14 mouse cellular contexts compared by ENCODE assay signal in genomic region chr10:127323131-127323855, GRCm38 (mm10). TPM values are rescaled to one million over a fixed set of nuclear protein-coding genes. Genes with fewer than 3 reads are reported as not detected.
A peak's percentile ranks its signal among the peaks of the same experiment; 100 is the strongest.
DNase-seq lines count a peak whose midpoint lies in the region; ATAC-seq lines count a peak whose summit lies in the region.
"Had no signal": no experiment of that assay in that cellular context is flagged by ENCODE, and none has a peak within 500 bp of the region (broad histone marks: within the 10 kb centered on the region; RNA-seq: fewer than 3 reads in every experiment).

No protein-coding gene starts in this region.

- no peaks in the 10 kb centered on the region for H3K36me3 ChIP-seq in heart, embryonic 12.5 days
- H3K36me3 ChIP-seq: embryonic facial prominence, embryonic 12.5 days had no signal

- no peak overlapping the region for H3K4me2 ChIP-seq in heart, embryonic 12.5 days
- H3K4me2 ChIP-seq: embryonic facial prominence, embryonic 12.5 days had no signal

- H3K4me3 ChIP-seq in heart, embryonic 12.5 days = no peak overlapping the region
- H3K4me3 ChIP-seq: embryonic facial prominence, embryonic 12.5 days had no signal

- H3K27ac ChIP-seq in heart, embryonic 12.5 days (ENCODE audit: poor library complexity, severe bottlenecking) = no peak overlapping the region
- H3K27ac ChIP-seq: embryonic facial prominence, embryonic 12.5 days had no signal

- 62% methylated on average over 17 of the region's 17 CpGs for WGBS in heart, embryonic 12.5 days

- peaks cover 15% of the 10 kb centered on the region for H3K4me1 ChIP-seq in heart, embryonic 12.5 days (replicated peaks)

- no peak for ATAC-seq in heart, embryonic 12.5 days (ENCODE audit: insufficient number of reproducible peaks, low FRiP score)
- peak; percentile 66 for ATAC-seq in common myeloid progenitor, adult 5-6 weeks (replicated peaks; ENCODE audit: low read depth, poor library complexity, severe bottlenecking)
- ATAC-seq: midbrain, embryonic 16.5 days had no signal

- H3K27me3 ChIP-seq in heart, embryonic 12.5 days (replicated peaks) = peaks cover 74% of the 10 kb centered on the region

- H3K9ac ChIP-seq in heart, embryonic 12.5 days = no peak overlapping the region
- H3K9ac ChIP-seq: embryonic facial prominence, embryonic 12.5 days had no signal

- no peaks in the 10 kb centered on the region for H3K9me3 ChIP-seq in heart, embryonic 12.5 days (replicated peaks)
- H3K9me3 ChIP-seq: embryonic facial prominence, embryonic 12.5 days had no signal

- DNase-seq in heart, adult 11 months = peak; percentile 95
- peak; percentile 69 for DNase-seq in 416B (ENCODE audit: low read depth)
- peak; percentile 66 for DNase-seq in lung, postnatal 36 days
- no peak for DNase-seq in T-cell, adult 2 months (ENCODE audit: low spot score)
- DNase-seq in urinary bladder, adult 18-20 months (ENCODE audit: low spot score in 2 of 2) = no peak
- DNase-seq in urinary bladder, postnatal 4 days (ENCODE audit: low spot score in 2 of 2) = no peak
- DNase-seq: kidney, adult 18-20 months had no signal

RNA-seq across cellular contexts. Expression of gene Arhgap9, which starts 1.5 kb away (rescaled TPM):
- polyA plus RNA-seq in heart, embryonic 12.5 days (2016; fragmentation: Nextera tagmentation; extraction: Ambion mirVana) = 0.89 and 1.8 TPM in 2 replicates
- total RNA-seq in common myeloid progenitor, adult 5-6 weeks (2017) = 13.6 and 24.3 TPM in 2 replicates

RNA-seq across cellular contexts. Expression of gene Mars, which starts 11.7 kb away (rescaled TPM):
- 107 and 110 TPM in 2 replicates for polyA plus RNA-seq in heart, embryonic 12.5 days (2016; fragmentation: Nextera tagmentation; extraction: Ambion mirVana)
- 181 and 187 TPM in 2 replicates for total RNA-seq in common myeloid progenitor, adult 5-6 weeks (2017)

RNA-seq across cellular contexts. Expression of gene Gli1, which starts 18.5 kb away (rescaled TPM):
- 0.31 and 0.41 TPM in 2 replicates for polyA plus RNA-seq in heart, embryonic 12.5 days (2016; fragmentation: Nextera tagmentation; extraction: Ambion mirVana)
- total RNA-seq in common myeloid progenitor, adult 5-6 weeks (2017) = not detected in 2 replicates

RNA-seq across cellular contexts. Expression of gene Inhbe, which starts 30.9 kb away (rescaled TPM):
- polyA plus RNA-seq in heart, embryonic 12.5 days (2016; fragmentation: Nextera tagmentation; extraction: Ambion mirVana) = not detected in 2 replicates
- not detected in 2 replicates for total RNA-seq in common myeloid progenitor, adult 5-6 weeks (2017)
- total RNA-seq: gastrocnemius, adult 18-20 months had no signal
- polyA plus RNA-seq: brain, embryonic 14.5 days; C2C12 had no signal

RNA-seq across cellular contexts. Expression of gene Mbd6, which starts 34.5 kb away (rescaled TPM):
- polyA plus RNA-seq in heart, embryonic 12.5 days (2016; fragmentation: Nextera tagmentation; extraction: Ambion mirVana) = 13.6 and 14.6 TPM in 2 replicates
- 5.2 and 8.7 TPM in 2 replicates for total RNA-seq in common myeloid progenitor, adult 5-6 weeks (2017)

Comparison
In these comparisons a context has a peak if more than half of its experiments do, and no peak if none do; other contexts are left out.
1. DNase-seq: peak in heart, adult 11 months (single experiment), 416B (single experiment) and lung, postnatal 36 days (single experiment); none in T-cell, adult 2 months (single experiment), urinary bladder, adult 18-20 months (0 of 2) and urinary bladder, postnatal 4 days (0 of 2).